Mouse (Mus musculus) testis, adult 2 months (tissue): ENCODE results near the gene Rap2c.

ENCODE experiments used
- CTCF ChIP-seq: fragments of 200-500 bp; IDR thresholded peaks from 2 replicates; pipeline ENCODE4 v1.5.1; 2012; ENCODE audit warnings: low read depth, mild to moderate bottlenecking, inconsistent platforms, low read length, moderate library complexity; ENCODE audit not compliant: control insufficient read depth, insufficient read depth, insufficient replicate concordance
- POLR2A ChIP-seq: fragments of 200-500 bp; IDR thresholded peaks from 2 replicates; pipeline ENCODE4 v1.6.1; 2012; ENCODE audit warnings: low read depth, mild to moderate bottlenecking, inconsistent platforms, low read length, moderate library complexity; ENCODE audit not compliant: control insufficient read depth

DNA sequence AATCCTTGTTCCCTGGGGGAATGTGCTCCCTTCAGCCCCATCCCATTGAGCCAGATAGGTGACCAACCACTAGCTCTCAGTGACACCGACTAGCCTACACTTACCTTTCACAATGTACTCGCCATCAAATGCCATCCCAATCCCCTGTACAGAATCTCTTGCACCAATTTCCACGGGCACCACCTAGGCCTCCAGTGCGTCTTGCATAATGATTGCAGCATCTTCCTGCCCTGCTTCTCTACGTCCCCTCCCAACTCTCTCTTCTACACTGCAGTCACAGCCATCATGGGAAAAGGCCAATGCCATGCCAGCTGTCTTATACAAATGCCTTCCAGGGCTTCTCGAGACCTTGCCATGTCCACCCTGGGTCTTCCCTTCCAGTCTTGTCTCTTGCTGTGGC lies 27.9 kb downstream of the Rap2c start:
- TF ChIP-seq CTCF (no peak), POLR2A (no peak)
